Mouse (Mus musculus) heart, adult 2 months (tissue): ENCODE data around the gene Slc6a9. TPM values are rescaled to one million over a fixed set of nuclear protein-coding genes. Genes with fewer than 3 reads are reported as not detected.

Experiments
- DNase-seq, 2 experiments: peaks; one replicate each; pipeline ENCODE4 v3.0.0; 2021
- H3K27ac ChIP-seq: fragments of 200-600 bp; 2 replicates; pipeline ENCODE4 v1.8.1; 2022
- H3K27me3 ChIP-seq: fragments of 200-500 bp; 2 replicates; pipeline ENCODE4 v1.6.1; 2012; ENCODE audit warnings: mild to moderate bottlenecking, low read length, inconsistent platforms, mixed read lengths; ENCODE audit not compliant: control insufficient read depth, insufficient read depth
- H3K36me3 ChIP-seq: fragments of 200-500 bp; 2 replicates; pipeline ENCODE4 v1.6.1; 2012; ENCODE audit warnings: low read length, inconsistent platforms; ENCODE audit not compliant: control insufficient read depth, insufficient read depth
- H3K4me1 ChIP-seq: fragments of 200-500 bp; 2 replicates; pipeline ENCODE4 v1.6.1; 2011; ENCODE audit warnings: low read length; ENCODE audit not compliant: control insufficient read depth, insufficient read depth
- H3K4me3 ChIP-seq: fragments of 200-600 bp; 2 replicates; pipeline ENCODE4 v1.8.1; 2022
- H3K79me2 ChIP-seq: fragments of 200-500 bp; replicated peaks from 2 replicates; pipeline ENCODE4 v1.6.1; 2012; ENCODE audit warnings: mild to moderate bottlenecking, inconsistent platforms, low read length, moderate library complexity, mixed read lengths; ENCODE audit not compliant: control insufficient read depth, insufficient read depth
- H3K9ac ChIP-seq: fragments of 200-500 bp; 2 replicates; pipeline ENCODE4 v1.6.1; 2012; ENCODE audit warnings: low read depth, mild to moderate bottlenecking, control low read depth, inconsistent platforms, low read length, mixed read lengths
- CTCF ChIP-seq: fragments of 200-600 bp; IDR thresholded peaks from 2 replicates; pipeline ENCODE4 v1.8.1; 2022; ENCODE audit warnings: antibody characterized with exemption, mild to moderate bottlenecking, moderate library complexity
- EP300 ChIP-seq: fragments of 200-500 bp; IDR thresholded peaks from 2 replicates; pipeline ENCODE4 v1.6.1; 2011; ENCODE audit warnings: low read depth, low read length, control low read depth; ENCODE audit not compliant: insufficient read depth
- POLR2A ChIP-seq: fragments of 200-500 bp; IDR thresholded peaks from 2 replicates; pipeline ENCODE4 v1.6.1; 2011; ENCODE audit warnings: mild to moderate bottlenecking, low read depth, low read length, control low read depth; ENCODE audit not compliant: insufficient read depth
- WGBS: fragments of 180-500 bp; shearing (Covaris S2); methylation state at CpG from one replicate; pipeline ENCODE4 v1.1.7; 2018; 5-methylcytosine and 5-hydroxymethylcytosine counted together
- intact Hi-C: fragments of 180-260 bp; cut with DNase I; formaldehyde crosslinking; loops from one replicate; pipeline ENCODE4 v1.15.1; 2025
- polyA plus RNA-seq: library from polyadenylated mRNA; depleted of rRNA; stranded (reverse); fragments of >200 nt; gene quantifications from 2 replicates; pipeline ENCODE4 v1.2.3, GENCODE M21; 2012
- total RNA-seq, 2 experiments: library from RNA; stranded (reverse); gene quantifications; 2 replicates each; pipeline ENCODE4 v1.2.3; 2021

The Slc6a9 gene
- total and polyA plus RNA-seq, 3 experiments, result 2.5 to 6.9 (median 3.4) TPM

DNA sequence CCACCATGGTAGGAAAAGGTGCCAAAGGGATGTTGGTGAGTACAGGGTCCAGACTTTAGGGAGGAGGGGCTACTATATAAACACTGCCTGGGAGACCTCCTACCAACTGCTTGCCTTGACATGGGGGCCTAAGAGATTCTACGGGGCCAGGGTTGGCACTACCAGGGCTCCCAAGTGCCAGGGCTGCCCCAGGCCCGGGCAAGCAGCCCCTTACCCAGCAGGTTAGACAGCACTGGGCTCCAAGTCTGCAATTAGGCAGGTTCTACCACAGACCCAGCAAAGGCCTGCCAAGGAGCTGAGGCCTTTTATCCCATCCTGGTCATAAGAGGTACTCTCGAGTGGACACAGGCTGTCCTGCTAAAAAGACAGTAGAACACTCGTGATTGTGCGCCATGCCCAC is 8.8 kb downstream of the Slc6a9 start:
- Histone ChIP-seq H3K27me3 (no peaks in the 10 kb centered on the region; the same call in 1 of the 2 replicates), H3K9ac (no peak overlapping the region), H3K4me3 (no peak overlapping the region), H3K4me1 (no peaks in the 10 kb centered on the region), H3K27ac (no peak overlapping the region), H3K36me3 (no peaks in the 10 kb centered on the region), H3K79me2 (no peaks in the 10 kb centered on the region)
- DNase-seq, result no peak
- 82% methylated on average over 5 of the region's 5 CpGs for WGBS
- TF ChIP-seq EP300 (no peak), POLR2A (no peak), CTCF (no peak)
- intact Hi-C loops, result no loop called here

DNA sequence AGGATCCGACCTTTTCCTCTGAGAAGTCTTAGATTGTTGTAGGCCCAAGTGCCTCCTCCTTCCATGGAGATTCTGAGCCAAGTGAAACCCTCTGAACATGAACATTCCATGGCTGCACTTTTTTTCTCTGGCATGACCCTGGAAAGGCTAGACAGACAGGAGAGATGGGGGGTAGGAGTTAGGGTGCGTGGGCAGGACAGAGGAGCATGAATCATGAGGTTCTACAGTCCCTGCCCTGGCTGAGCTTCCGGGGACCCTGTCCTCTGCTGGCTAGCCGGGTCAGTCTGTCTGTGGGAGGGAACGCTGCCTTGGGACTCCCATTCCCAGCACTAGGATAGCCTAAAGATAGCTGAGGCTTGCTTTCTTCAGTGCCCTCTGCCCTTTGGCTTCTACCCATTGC is 10.2 kb downstream of the Slc6a9 start:
- DNase-seq, result no peak
- WGBS, result 79% methylated on average over 5 of the region's 5 CpGs

DNA sequence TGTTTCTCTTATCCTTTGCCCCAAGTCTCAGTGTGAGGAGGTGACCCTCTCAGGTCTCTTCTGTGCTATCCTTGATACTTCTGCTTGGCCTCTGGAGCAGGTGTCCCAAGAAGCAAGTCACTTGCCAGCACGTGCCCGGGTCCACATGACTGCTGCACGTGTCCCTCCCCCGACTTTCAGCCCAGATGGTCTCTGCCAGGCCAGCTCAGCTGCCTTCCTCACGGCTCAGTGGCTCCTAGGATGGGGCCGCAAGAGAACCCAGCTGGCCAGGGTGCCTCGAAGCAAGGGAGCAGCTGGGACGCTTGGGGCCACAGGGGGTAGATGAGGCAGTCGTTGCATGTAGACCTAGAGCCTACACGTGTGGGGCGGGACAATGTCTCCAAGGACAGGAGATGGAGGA is 11.0 kb downstream of the Slc6a9 start:
- TF ChIP-seq EP300 (no peak), CTCF (no peak), POLR2A (no peak)
- WGBS, result 86% methylated on average over 11 of the region's 11 CpGs
- no peak for DNase-seq
- Histone ChIP-seq H3K79me2 (no peaks in the 10 kb centered on the region), H3K4me3 (no peak overlapping the region), H3K4me1 (no peaks in the 10 kb centered on the region), H3K36me3 (no peaks in the 10 kb centered on the region), H3K27me3 (no peaks in the 10 kb centered on the region; the same call in 1 of the 2 replicates), H3K9ac (no peak overlapping the region), H3K27ac (no peak overlapping the region)
- intact Hi-C loops, result no loop called here

More for the DNA sequence above, 10.2 kb downstream of the Slc6a9 start:
- intact Hi-C loops, result no loop called here
- Histone ChIP-seq H3K79me2 (no peaks in the 10 kb centered on the region), H3K9ac (no peak overlapping the region), H3K4me3 (no peak overlapping the region), H3K27me3 (no peaks in the 10 kb centered on the region; the same call in 1 of the 2 replicates), H3K27ac (no peak overlapping the region), H3K4me1 (no peaks in the 10 kb centered on the region), H3K36me3 (no peaks in the 10 kb centered on the region)
- no peak for TF ChIP-seq EP300
- TF ChIP-seq POLR2A, result no peak
- TF ChIP-seq CTCF, result no peak

DNA sequence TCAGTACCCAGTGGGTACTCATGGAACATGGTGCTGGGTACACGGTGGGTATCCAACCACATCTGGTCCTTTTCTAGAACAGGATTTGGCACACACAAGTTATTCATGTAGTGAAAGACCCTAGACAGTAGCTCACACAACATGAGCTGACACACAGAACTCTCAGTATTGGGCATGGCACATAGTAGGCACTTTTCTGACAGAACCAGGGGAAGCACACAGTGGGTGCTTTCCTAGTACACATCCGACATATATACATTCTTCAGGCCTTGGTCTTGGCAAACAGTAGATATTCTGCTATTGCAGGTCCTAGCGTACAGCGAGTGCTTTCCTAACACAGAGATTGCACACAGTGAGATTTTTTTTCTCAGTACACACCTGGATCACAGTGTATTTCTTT is 12.0 kb downstream of the Slc6a9 start:
- no peak for DNase-seq
- TF ChIP-seq POLR2A (no peak), CTCF (no peak), EP300 (no peak)
- Histone ChIP-seq H3K9ac (no peak overlapping the region), H3K27ac (no peak overlapping the region), H3K27me3 (no peaks in the 10 kb centered on the region), H3K36me3 (no peaks in the 10 kb centered on the region), H3K79me2 (no peaks in the 10 kb centered on the region), H3K4me1 (peaks cover 1% of the 10 kb centered on the region; the same call in 1 of the 2 replicates), H3K4me3 (no peak overlapping the region)
- intact Hi-C loops, result no loop called here
- 96% methylated on average over 4 of the region's 4 CpGs for WGBS

DNA sequence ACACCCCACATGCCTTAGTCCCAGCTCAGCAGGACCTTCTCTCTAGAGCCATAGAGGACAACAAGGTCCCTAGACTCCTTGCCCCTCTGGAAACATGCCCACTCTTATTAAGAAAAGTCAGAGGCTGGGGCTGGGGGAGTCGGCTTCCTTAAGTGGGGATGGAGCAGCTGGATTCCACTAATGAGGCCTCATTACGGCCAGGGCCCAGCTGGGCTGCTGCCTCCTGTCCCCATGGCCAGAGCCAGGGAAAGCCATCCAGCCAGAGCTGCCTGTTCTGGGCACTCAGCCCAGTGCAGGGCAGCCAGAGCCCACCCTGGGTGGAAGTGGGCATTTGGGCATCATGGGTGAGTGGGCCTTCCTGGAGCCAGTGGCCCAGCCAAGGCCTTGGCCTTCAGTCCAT is 12.7 kb downstream of the Slc6a9 start:
- no peak for DNase-seq
- 75% methylated on average over 2 of the region's 2 CpGs for WGBS
- intact Hi-C loops, result no loop called here
- no peaks in the 10 kb centered on the region for H3K79me2 ChIP-seq
- H3K36me3 ChIP-seq, result no peaks in the 10 kb centered on the region
- no peak overlapping the region for H3K27ac ChIP-seq
- no peaks in the 10 kb centered on the region for H3K27me3 ChIP-seq
- no peak overlapping the region for H3K4me3 ChIP-seq
- TF ChIP-seq CTCF (no peak), POLR2A (no peak), EP300 (no peak)
- H3K9ac ChIP-seq, result no peak overlapping the region
- peaks cover 1% of the 10 kb centered on the region; the same call in 1 of the 2 replicates for H3K4me1 ChIP-seq

DNA sequence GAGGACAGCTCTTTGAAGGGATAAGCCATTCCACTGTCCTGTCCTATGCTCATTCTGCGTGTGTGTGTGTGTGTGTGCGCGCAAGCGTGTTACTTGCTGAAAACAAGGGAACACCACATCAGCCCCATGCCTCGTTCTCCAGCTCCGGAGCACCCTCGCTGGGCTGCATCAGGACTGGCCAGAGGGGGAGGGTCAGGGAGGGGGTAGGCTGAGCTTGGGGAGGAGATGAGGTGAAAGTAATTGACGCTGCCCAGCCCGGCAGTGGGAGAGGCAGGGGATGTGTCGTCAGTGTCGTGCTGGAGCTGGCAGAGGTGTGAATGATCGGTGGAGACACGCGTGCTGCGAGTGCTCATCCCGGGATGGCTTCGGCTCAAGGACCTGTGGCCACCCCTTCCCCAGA is 14.8 kb downstream of the Slc6a9 start:
- Histone ChIP-seq H3K9ac (no peak overlapping the region), H3K27me3 (no peaks in the 10 kb centered on the region), H3K4me3 (no peak overlapping the region), H3K36me3 (no peaks in the 10 kb centered on the region), H3K27ac (no peak overlapping the region), H3K79me2 (no peaks in the 10 kb centered on the region), H3K4me1 (peaks cover 1% of the 10 kb centered on the region; the same call in 1 of the 2 replicates)
- no peak for DNase-seq
- TF ChIP-seq CTCF (no peak), EP300 (no peak), POLR2A (no peak)
- intact Hi-C loops, result no loop called here
- WGBS, result 77% methylated on average over 17 of the region's 17 CpGs

DNA sequence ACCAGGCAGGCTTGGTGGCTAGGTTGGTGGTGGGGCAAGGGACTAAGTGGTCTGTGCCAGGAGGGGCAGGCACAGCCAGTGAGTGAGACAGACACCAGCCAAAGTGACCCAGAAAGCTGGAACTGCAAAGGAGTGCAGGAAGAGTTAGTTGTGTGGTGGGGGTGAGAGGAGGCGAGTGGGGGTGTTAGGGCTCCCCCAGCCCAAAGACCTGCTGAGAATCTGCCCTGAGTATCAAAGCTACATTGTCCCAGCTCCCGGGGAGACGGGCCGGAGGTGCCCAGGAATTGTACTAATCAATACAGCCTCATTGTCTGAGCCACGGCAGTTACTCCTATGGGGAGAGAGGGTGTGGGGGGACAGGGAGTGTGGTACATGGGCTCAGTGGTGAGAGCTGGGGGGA is 15.2 kb downstream of the Slc6a9 start:
- H3K27me3 ChIP-seq, result no peaks in the 10 kb centered on the region
- H3K27ac ChIP-seq, result no peak overlapping the region
- intact Hi-C loops, result no loop called here

More for the DNA sequence above, 15.2 kb downstream of the Slc6a9 start:
- 87% methylated on average over 5 of the region's 5 CpGs for WGBS
- TF ChIP-seq POLR2A (no peak), CTCF (no peak)
- H3K4me3 ChIP-seq, result no peak overlapping the region
- peaks cover 1% of the 10 kb centered on the region; the same call in 1 of the 2 replicates for H3K4me1 ChIP-seq
- H3K79me2 ChIP-seq, result no peaks in the 10 kb centered on the region
- DNase-seq, result no peak
- no peaks in the 10 kb centered on the region for H3K36me3 ChIP-seq
- no peak overlapping the region for H3K9ac ChIP-seq
